Mouse (Mus musculus): ENCODE results near the gene Piezo1.

DNA sequence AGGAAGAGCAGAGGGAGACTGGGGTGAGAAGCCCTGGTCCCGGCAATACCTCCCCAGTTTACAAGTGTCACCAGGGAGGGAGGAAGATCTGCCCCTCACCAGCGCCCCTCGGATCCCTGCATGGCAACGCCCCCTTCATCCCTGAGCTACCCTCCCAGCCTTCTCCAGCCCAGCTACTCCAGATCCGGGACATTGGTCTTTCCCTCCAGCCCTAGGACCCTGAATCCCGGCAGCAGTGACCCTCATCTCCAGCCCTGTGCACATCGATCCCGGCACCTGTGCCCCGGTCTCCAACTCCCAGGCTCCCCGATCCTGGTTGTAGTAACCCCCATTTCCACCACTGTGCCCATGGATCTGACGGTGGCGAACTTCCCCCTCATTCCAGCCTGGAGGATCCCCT is 108.3 kb downstream of the Piezo1 start:
- no peak for TF ChIP-seq POLR2A (IDR thresholded peaks at IDR 0.05; ENCODE audit: borderline replicate concordance, low read depth, low read length)
- no peak for TF ChIP-seq CTCF (IDR thresholded peaks at IDR 0.05; ENCODE audit: low read depth, low read length)

Measured in bone marrow macrophage, adult 2 months (primary cell).